Mouse (Mus musculus): ENCODE measurements around the gene Bach2. TPM values are rescaled to one million over a fixed set of nuclear protein-coding genes. Genes with fewer than 3 reads are reported as not detected.

Gene Bach2
- total and polyA plus RNA-seq, 2 experiments from 2014 or later = 2.1 to 2.4 TPM

GRCm38 (mm10) chr4:32421570-32421969, 183.0 kb downstream of the Bach2 start:
- 92% methylated on average over 8 of the region's 8 CpGs for WGBS
- DNase-seq (ENCODE audit: low spot score) (no peak), ATAC-seq (ENCODE audit: insufficient read depth, low read depth) (no peak)
- Histone ChIP-seq H3K9ac (replicated peaks; ENCODE audit: low read depth, low read length) (no peak overlapping the region), H3K4me3 (ENCODE audit: low read depth, low read length) (no peak overlapping the region), H3K27me3 (ENCODE audit: control insufficient read depth, insufficient read depth, low read length) (no peaks in the 10 kb centered on the region), H3K27ac (ENCODE audit: low read depth) (no peak overlapping the region), H3K4me1 (ENCODE audit: control insufficient read depth, insufficient read depth) (no peaks in the 10 kb centered on the region), H3K36me3 (replicated peaks; ENCODE audit: control insufficient read depth, insufficient read depth, low read length) (no peaks in the 10 kb centered on the region), H3K4me2 (ENCODE audit: low read depth, low read length) (no peak overlapping the region), H3K9me3 (replicated peaks; ENCODE audit: control insufficient read depth, low read length) (no peaks in the 10 kb centered on the region)
- no peak for TF ChIP-seq CTCF (IDR thresholded peaks at IDR 0.05; ENCODE audit: low read depth)
- no peak for TF ChIP-seq EP300 (IDR thresholded peaks at IDR 0.05; ENCODE audit: low read depth)

DNA sequence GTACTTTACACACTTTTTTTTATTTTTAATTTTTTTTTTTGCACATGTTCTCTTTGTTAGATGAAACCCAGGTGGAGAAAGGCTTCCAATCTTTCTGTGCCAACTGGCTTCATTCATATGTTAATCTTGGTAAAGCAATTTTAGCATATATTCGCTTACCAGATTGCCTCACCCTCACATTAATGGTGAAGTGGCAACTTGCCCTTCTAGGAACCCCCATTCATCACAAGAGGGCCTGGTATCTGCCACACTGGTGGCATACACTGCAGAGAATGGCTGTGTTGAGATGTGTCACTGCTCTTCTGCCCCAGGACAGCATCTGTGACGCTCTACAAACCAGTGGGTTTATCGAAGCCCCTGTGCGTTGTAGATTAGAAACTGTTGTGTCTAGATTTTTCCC, 183.8 kb downstream of the Bach2 start:
- H3K27me3 ChIP-seq (ENCODE audit: control insufficient read depth, insufficient read depth, low read length) = no peaks in the 10 kb centered on the region
- no peaks in the 10 kb centered on the region for H3K4me1 ChIP-seq (ENCODE audit: control insufficient read depth, insufficient read depth)
- H3K9me3 ChIP-seq (replicated peaks; ENCODE audit: control insufficient read depth, low read length) = no peaks in the 10 kb centered on the region
- H3K27ac ChIP-seq (ENCODE audit: low read depth) = no peak overlapping the region
- no peaks in the 10 kb centered on the region for H3K36me3 ChIP-seq (replicated peaks; ENCODE audit: control insufficient read depth, insufficient read depth, low read length)
- no peak overlapping the region for H3K4me3 ChIP-seq (ENCODE audit: low read depth, low read length)
- TF ChIP-seq EP300 (IDR thresholded peaks at IDR 0.05; ENCODE audit: low read depth) (no peak), CTCF (IDR thresholded peaks at IDR 0.05; ENCODE audit: low read depth) (no peak)
- 90% methylated on average over 4 of the region's 4 CpGs for WGBS
- ATAC-seq (ENCODE audit: insufficient read depth, low read depth) = no peak
- DNase-seq (ENCODE audit: low spot score) = no peak
- H3K9ac ChIP-seq (replicated peaks; ENCODE audit: low read depth, low read length) = no peak overlapping the region
- H3K4me2 ChIP-seq (ENCODE audit: low read depth, low read length) = no peak overlapping the region

- no peak overlapping the region for H3K4me2 ChIP-seq (ENCODE audit: low read depth, low read length)
- H3K27me3 ChIP-seq (ENCODE audit: control insufficient read depth, insufficient read depth, low read length) = no peaks in the 10 kb centered on the region
- ATAC-seq (ENCODE audit: insufficient read depth, low read depth) (no peak), DNase-seq (ENCODE audit: low spot score) (no peak)
- WGBS = 55% methylated on average over 5 of the region's 5 CpGs
- no peak overlapping the region for H3K27ac ChIP-seq (ENCODE audit: low read depth)
- H3K9ac ChIP-seq (replicated peaks; ENCODE audit: low read depth, low read length) = no peak overlapping the region
- no peak overlapping the region for H3K4me3 ChIP-seq (ENCODE audit: low read depth, low read length)
- no peaks in the 10 kb centered on the region for H3K9me3 ChIP-seq (replicated peaks; ENCODE audit: control insufficient read depth, low read length)
- H3K36me3 ChIP-seq (replicated peaks; ENCODE audit: control insufficient read depth, insufficient read depth, low read length) = no peaks in the 10 kb centered on the region
- TF ChIP-seq CTCF (IDR thresholded peaks at IDR 0.05; ENCODE audit: low read depth) (no peak), EP300 (IDR thresholded peaks at IDR 0.05; ENCODE audit: low read depth) (no peak)
- H3K4me1 ChIP-seq (ENCODE audit: control insufficient read depth, insufficient read depth) = no peaks in the 10 kb centered on the region
Measured at GRCm38 (mm10) chr4:32423667-32424066, 185.1 kb downstream of the Bach2 start.

DNA sequence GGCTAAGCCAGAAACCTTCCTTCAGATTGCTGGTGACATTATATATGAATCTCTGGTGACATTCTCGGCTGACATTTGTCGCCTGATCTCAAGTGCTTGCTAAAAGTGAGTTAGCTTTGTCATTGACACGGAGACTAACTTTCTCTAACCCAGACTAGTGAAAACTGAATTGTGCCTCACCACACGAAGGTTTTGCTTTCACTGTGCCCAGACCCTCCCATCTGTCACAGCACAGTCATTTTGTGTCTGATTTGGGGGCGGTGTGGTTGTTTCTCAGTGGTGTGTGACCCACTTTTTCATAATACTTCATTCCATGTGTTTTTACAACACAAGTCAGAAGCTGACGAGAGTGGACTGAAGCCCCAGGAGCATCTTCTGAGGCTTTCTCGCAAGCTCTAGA, 185.8 kb downstream of the Bach2 start:
- no peaks in the 10 kb centered on the region for H3K4me1 ChIP-seq (ENCODE audit: control insufficient read depth, insufficient read depth)
- H3K4me3 ChIP-seq (ENCODE audit: low read depth, low read length) = no peak overlapping the region
- H3K27me3 ChIP-seq (ENCODE audit: control insufficient read depth, insufficient read depth, low read length) = no peaks in the 10 kb centered on the region
- no peaks in the 10 kb centered on the region for H3K36me3 ChIP-seq (replicated peaks; ENCODE audit: control insufficient read depth, insufficient read depth, low read length)
- H3K4me2 ChIP-seq (ENCODE audit: low read depth, low read length) = no peak overlapping the region
- no peaks in the 10 kb centered on the region for H3K9me3 ChIP-seq (replicated peaks; ENCODE audit: control insufficient read depth, low read length)
- no peak overlapping the region for H3K9ac ChIP-seq (replicated peaks; ENCODE audit: low read depth, low read length)
- DNase-seq (ENCODE audit: low spot score) (no peak), ATAC-seq (ENCODE audit: insufficient read depth, low read depth) (no peak)
- WGBS = 77% methylated on average over 7 of the region's 7 CpGs
- no peak for TF ChIP-seq EP300 (IDR thresholded peaks at IDR 0.05; ENCODE audit: low read depth)
- no peak for TF ChIP-seq CTCF (IDR thresholded peaks at IDR 0.05; ENCODE audit: low read depth)
- no peak overlapping the region for H3K27ac ChIP-seq (ENCODE audit: low read depth)

DNA sequence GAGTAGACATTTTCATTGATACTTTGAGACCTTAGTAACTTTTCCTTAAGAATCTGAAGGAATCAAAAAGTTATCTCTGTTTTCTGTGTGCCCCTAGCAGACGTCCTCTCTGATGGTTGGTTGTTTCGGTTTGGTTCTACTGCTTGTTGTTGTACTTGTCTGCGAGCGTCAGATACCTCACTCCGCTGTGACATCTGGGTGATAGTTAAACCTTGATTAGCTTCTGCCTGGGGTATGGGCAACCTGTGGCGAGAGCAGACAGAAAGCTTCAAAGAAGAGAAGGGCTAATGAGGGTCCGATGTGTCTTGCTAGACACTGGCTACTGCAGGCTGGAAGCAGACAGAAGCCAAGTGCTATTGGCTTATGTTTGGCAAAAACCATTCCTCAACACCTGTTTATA, 186.5 kb downstream of the Bach2 start:
- Histone ChIP-seq H3K4me3 (ENCODE audit: low read depth, low read length) (no peak overlapping the region), H3K27me3 (ENCODE audit: control insufficient read depth, insufficient read depth, low read length) (no peaks in the 10 kb centered on the region), H3K9me3 (replicated peaks; ENCODE audit: control insufficient read depth, low read length) (no peaks in the 10 kb centered on the region), H3K4me1 (ENCODE audit: control insufficient read depth, insufficient read depth) (no peaks in the 10 kb centered on the region), H3K9ac (replicated peaks; ENCODE audit: low read depth, low read length) (no peak overlapping the region), H3K27ac (ENCODE audit: low read depth) (no peak overlapping the region), H3K4me2 (ENCODE audit: low read depth, low read length) (no peak overlapping the region), H3K36me3 (replicated peaks; ENCODE audit: control insufficient read depth, insufficient read depth, low read length) (no peaks in the 10 kb centered on the region)
- no peak for ATAC-seq (ENCODE audit: insufficient read depth, low read depth)
- WGBS = 90% methylated on average over 7 of the region's 7 CpGs
- DNase-seq (ENCODE audit: low spot score) = no peak
- TF ChIP-seq EP300 (IDR thresholded peaks at IDR 0.05; ENCODE audit: low read depth) (no peak), CTCF (IDR thresholded peaks at IDR 0.05; ENCODE audit: low read depth) (no peak)

DNA sequence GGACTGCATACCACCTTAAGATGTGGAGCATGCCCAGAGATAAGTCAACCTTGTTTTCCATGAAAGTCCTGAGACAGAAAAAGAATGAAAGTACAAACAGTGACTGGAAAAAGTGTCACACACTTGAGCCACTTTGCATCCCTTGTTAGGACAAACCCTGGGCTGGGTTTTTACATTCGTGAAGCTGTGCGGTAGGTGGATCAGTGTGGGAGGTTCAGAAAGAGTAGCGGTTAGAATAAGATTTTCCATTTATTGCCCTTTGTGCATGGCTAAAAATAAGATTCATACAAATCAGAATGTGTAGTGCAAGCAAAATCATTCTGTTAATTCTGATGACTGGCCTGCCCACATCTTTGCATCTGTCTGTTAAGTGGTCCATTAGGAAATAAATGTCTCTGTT, 187.0 kb downstream of the Bach2 start:
- Histone ChIP-seq H3K4me2 (ENCODE audit: low read depth, low read length) (no peak overlapping the region), H3K27ac (ENCODE audit: low read depth) (no peak overlapping the region), H3K4me1 (ENCODE audit: control insufficient read depth, insufficient read depth) (no peaks in the 10 kb centered on the region), H3K36me3 (replicated peaks; ENCODE audit: control insufficient read depth, insufficient read depth, low read length) (no peaks in the 10 kb centered on the region), H3K27me3 (ENCODE audit: control insufficient read depth, insufficient read depth, low read length) (no peaks in the 10 kb centered on the region), H3K4me3 (ENCODE audit: low read depth, low read length) (no peak overlapping the region), H3K9me3 (replicated peaks; ENCODE audit: control insufficient read depth, low read length) (no peaks in the 10 kb centered on the region), H3K9ac (replicated peaks; ENCODE audit: low read depth, low read length) (no peak overlapping the region)
- DNase-seq (ENCODE audit: low spot score) = no peak
- ATAC-seq (ENCODE audit: insufficient read depth, low read depth) = no peak
- no peak for TF ChIP-seq EP300 (IDR thresholded peaks at IDR 0.05; ENCODE audit: low read depth)
- TF ChIP-seq CTCF (IDR thresholded peaks at IDR 0.05; ENCODE audit: low read depth) = no peak
- 67% methylated on average over 3 of the region's 3 CpGs for WGBS

Measured in heart, postnatal 0 days (tissue).